Mouse (Mus musculus) limb, embryonic 10.5 days (tissue): Measurements from ENCODE around the gene Tmem69. TPM values are rescaled to one million over a fixed set of nuclear protein-coding genes. Genes with fewer than 3 reads are reported as not detected.

Source experiments
- DNase-seq: peaks from one replicate; pipeline ENCODE4 v3.0.0-alpha.2; 2017; ENCODE audit warnings: low spot score
- H3K27ac ChIP-seq: fragments of 300-500 bp; sonication (generic); 2 replicates; pipeline ENCODE4 v1.5.1; 2016; ENCODE audit warnings: mild to moderate bottlenecking
- H3K27me3 ChIP-seq: fragments of 300-500 bp; sonication (generic); 2 replicates; pipeline ENCODE4 v1.6.1; 2016; ENCODE audit warnings: low read depth, mild to moderate bottlenecking; ENCODE audit not compliant: poor library complexity, severe bottlenecking
- H3K36me3 ChIP-seq: fragments of 300-500 bp; sonication (generic); 2 replicates; pipeline ENCODE4 v1.6.1; 2016; ENCODE audit warnings: mild to moderate bottlenecking, moderate library complexity
- H3K4me1 ChIP-seq: fragments of 300-500 bp; sonication (generic); 2 replicates; pipeline ENCODE4 v1.6.1; 2016
- H3K4me3 ChIP-seq: fragments of 300-500 bp; sonication (generic); 2 replicates; pipeline ENCODE4 v1.5.1; 2016; ENCODE audit warnings: mild to moderate bottlenecking, moderate library complexity
- H3K9me3 ChIP-seq: fragments of 300-500 bp; sonication (generic); replicated peaks from 2 replicates; pipeline ENCODE4 v1.6.1; 2016; ENCODE audit warnings: mild to moderate bottlenecking
- WGBS: fragments of 180-500 bp; shearing (Covaris S2); methylation state at CpG from one replicate; pipeline ENCODE4 v1.1.7; 2016; 5-methylcytosine and 5-hydroxymethylcytosine counted together
- polyA plus RNA-seq: library from polyadenylated mRNA; unstranded; fragments of >200 nt; fragmentation: Nextera tagmentation; extraction: Ambion mirVana; gene quantifications from 2 replicates; pipeline ENCODE4 v1.2.1, GENCODE M21; 2016

Gene Tmem69
- polyA plus RNA-seq, 1 experiment from 2014 or later = 26.2 TPM

DNA sequence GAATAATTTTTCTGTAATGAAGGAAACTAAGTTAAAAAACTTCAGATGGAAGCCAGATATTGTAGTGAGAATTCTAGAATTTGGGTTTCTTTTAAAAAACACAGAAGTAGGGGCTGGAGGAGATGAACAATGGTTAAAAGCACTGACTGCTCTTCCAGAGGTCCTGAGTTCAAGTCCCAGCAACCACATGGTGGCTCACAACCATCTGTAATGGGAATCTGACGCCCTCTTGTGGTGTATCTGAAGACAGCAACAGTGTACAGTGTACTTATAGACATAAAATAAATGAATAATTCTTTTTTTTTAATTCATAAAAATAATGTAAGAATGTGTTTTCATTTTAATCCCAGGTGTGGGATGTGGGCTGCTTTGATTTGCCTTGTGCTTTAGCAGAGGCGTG, 24.6 kb downstream of the Tmem69 start:
- Histone ChIP-seq H3K4me1 (no peaks in the 10 kb centered on the region), H3K4me3 (no peak overlapping the region), H3K9me3 (no peaks in the 10 kb centered on the region), H3K27ac (no peak overlapping the region), H3K27me3 (no peaks in the 10 kb centered on the region), H3K36me3 (peaks cover 37% of the 10 kb centered on the region)
- 68% methylated on average over 2 of the region's 2 CpGs for WGBS
- no peak for DNase-seq

DNA sequence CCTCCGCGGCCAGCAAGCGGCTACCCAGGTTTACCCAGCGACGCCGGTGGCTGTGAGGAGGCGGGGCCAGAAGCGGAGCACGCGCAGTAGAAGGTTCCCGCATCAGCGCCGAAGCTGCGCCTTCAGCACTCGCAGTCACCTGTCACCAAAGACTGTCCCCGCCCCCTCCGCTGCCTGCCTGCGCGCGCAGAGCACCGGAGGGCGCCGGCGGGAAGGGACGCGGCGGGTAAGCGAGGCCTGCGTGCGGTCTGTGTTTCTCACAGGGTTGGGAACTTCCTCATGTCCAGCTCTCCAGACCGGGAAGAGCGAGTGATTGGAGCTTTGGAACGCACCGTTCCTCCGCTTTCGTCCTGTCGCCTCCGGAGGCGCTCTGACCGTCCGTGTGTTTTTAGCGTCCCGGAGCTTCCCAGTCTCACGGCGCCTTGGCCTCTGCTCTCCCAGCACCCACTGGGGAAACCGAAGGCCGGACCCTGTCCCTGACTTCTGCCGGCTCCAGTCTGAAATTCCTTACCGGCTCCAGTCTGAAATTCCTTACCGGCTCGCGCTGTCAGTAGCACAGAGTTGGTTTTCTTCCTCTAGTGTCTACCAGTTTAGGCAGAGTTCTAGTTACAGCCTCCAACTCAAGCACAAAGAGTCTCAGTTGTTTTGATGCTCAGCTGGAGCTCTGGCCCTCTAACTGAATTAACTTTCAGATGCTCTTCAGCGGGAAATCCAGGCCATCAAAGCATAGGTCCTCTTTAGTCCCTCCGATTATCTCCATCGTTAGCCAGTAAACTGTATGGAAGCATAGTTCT, 48.1 kb downstream of the Tmem69 start, which contains the start of gene Ipp:
Gene Ipp, plus strand, starts transcription at position 125 of the 794 bp plus-strand sequence.
- Histone ChIP-seq H3K9me3 (no peaks in the 10 kb centered on the region), H3K4me3 (peak within 1 kb of the TSS; percentile 71), H3K36me3 (peaks cover 20% of the 10 kb centered on the region), H3K27me3 (0 out of 2 replicates have a peak, but pooled peaks cover 4% of the 10 kb centered on the region), H3K27ac (peak within 1 kb of the TSS; percentile 94), H3K4me1 (peaks cover 18% of the 10 kb centered on the region)
- peak; percentile 97 for DNase-seq
- WGBS = 1% methylated on average over 55 of the region's 55 CpGs

DNA sequence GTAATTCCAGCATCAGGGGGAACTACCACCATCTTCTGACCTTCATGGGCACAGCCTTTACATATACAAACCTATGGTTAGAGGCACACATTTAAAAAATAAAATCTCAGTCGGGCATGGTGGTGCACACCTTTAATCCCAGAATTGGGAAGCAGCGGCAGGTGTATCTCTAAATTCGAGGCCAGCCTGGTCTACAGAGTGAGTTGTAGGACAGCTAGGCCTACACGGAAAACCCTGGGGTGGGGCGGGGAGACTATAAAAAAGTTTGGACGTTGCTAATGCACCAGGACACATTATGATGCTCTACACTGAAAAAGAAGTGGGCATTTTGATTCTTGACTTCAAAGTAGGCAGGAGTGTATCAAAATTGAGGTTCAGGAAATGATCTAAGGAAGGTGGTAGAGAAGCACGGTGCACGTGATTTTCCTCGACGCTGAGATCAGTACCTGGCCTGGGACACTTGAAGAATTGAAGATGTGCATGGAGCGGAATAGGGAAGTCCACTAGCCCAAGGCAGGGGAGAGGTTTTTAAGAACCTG, 48.8 kb downstream of the Tmem69 start:
- 26% methylated on average over 11 of the region's 11 CpGs for WGBS
- no peak for DNase-seq
- no peaks in the 10 kb centered on the region for H3K9me3 ChIP-seq
- H3K4me3 ChIP-seq = peak overlapping the region; percentile 71
- H3K27ac ChIP-seq = peak overlapping the region; percentile 94
- peaks cover 18% of the 10 kb centered on the region for H3K4me1 ChIP-seq
- H3K27me3 ChIP-seq = 0 out of 2 replicates have a peak, but pooled peaks cover 4% of the 10 kb centered on the region
- peaks cover 13% of the 10 kb centered on the region for H3K36me3 ChIP-seq

Other genes with a start within 250 kb of the Tmem69 start
- 16.3 and 19.2 TPM in 2 replicates for gene Mast2, start 91.8 kb downstream of the Tmem69 start, polyA plus RNA-seq
- gene Ipp, start 48.4 kb downstream of the Tmem69 start, polyA plus RNA-seq = 15.2 and 19.1 TPM in 2 replicates
- gene Gpbp1l1, start 1.7 kb upstream of the Tmem69 start, polyA plus RNA-seq = 30.5 and 38.1 TPM in 2 replicates
- gene Ccdc17, start 40.7 kb upstream of the Tmem69 start, polyA plus RNA-seq = 0.84 and 1.5 TPM in 2 replicates
- gene Nasp, start 72.0 kb upstream of the Tmem69 start, polyA plus RNA-seq = 334 and 364 TPM in 2 replicates
- 694 and 733 TPM in 2 replicates for gene Akr1a1, start 95.7 kb upstream of the Tmem69 start, polyA plus RNA-seq
- gene Prdx1, start 129.6 kb upstream of the Tmem69 start, polyA plus RNA-seq = 1,278 and 1,447 TPM in 2 replicates
- gene Mmachc, start 152.5 kb upstream of the Tmem69 start, polyA plus RNA-seq = 36.6 and 38.7 TPM in 2 replicates
- gene Ccdc163, start 152.6 kb upstream of the Tmem69 start, polyA plus RNA-seq = 34.0 and 36.3 TPM in 2 replicates
- gene Tesk2, start 165.0 kb upstream of the Tmem69 start, polyA plus RNA-seq = 8.0 and 13.6 TPM in 2 replicates